Mouse (Mus musculus) left cerebral cortex, postnatal 4 days (tissue): ENCODE measurements at regions not wholly inside any gene's neighbourhood (a gene's known extent, or its start where the extent isn't known, plus 50 kb on each side); places are given as distances from the start of the nearest gene placed in this dataset. TPM values are rescaled to one million over a fixed set of nuclear protein-coding genes. Genes with fewer than 3 reads are reported as not detected.

Source experiments
- microRNA-seq: library from miRNA; unstranded; fragments of <30 nt; microRNA quantifications from one replicate; pipeline ENCODE4 v1.2.0, GENCODE M21; 2022

Small RNAs in the stretch of these regions (microRNA-seq; reads per million reads assigned to microRNA genes)
- gene Gm23154, result not detected
